In genomic region chr2:152620367-152621134, GRCm38 (mm10) we compare ENCODE assay signal across 19 mouse cellular contexts. TPM values are rescaled to one million over a fixed set of nuclear protein-coding genes. Genes with fewer than 3 reads are reported as not detected.
DNase-seq lines count a peak whose midpoint lies in the region; ATAC-seq and TF ChIP-seq lines count a peak whose summit lies in the region.
"Had no signal": no experiment of that assay in that cellular context is flagged by ENCODE, and none has a peak within 500 bp of the region (broad histone marks: within the 10 kb centered on the region; RNA-seq: fewer than 3 reads in every experiment).

No protein-coding gene starts in this region.

- peak; percentile 2; the same call in 1 of the 2 replicates for ATAC-seq in heart, postnatal 0 days (ENCODE audit: insufficient read depth, low read depth)
- no peak for ATAC-seq in heart, embryonic 12.5 days (ENCODE audit: insufficient number of reproducible peaks, low FRiP score)
- peak; percentile 77 for ATAC-seq in monocyte, adult 5-6 weeks (replicated peaks; ENCODE audit: insufficient number of reproducible peaks, low FRiP score, low TSS enrichment, poor library complexity, severe bottlenecking)
- ATAC-seq in liver, embryonic 12.5 days: no peak

- TF ChIP-seq EP300 in heart, postnatal 0 days (IDR thresholded peaks at IDR 0.05; ENCODE audit: low read depth): no peak

- H3K4me3 ChIP-seq in heart, postnatal 0 days (ENCODE audit: low read depth, low read length): no peak overlapping the region
- no peak overlapping the region for H3K4me3 ChIP-seq in heart, embryonic 12.5 days
- no peak overlapping the region for H3K4me3 ChIP-seq in lung, adult 2 months (replicated peaks; ENCODE audit: extremely low read depth, low read depth, low read length)
- H3K4me3 ChIP-seq in liver, embryonic 12.5 days: no peak overlapping the region
- H3K4me3 ChIP-seq: embryonic facial prominence, embryonic 12.5 days; forebrain, embryonic 12.5 days; hindbrain, embryonic 15.5 days; liver, embryonic 13.5 days; midbrain, embryonic 12.5 days had no signal

- H3K4me1 ChIP-seq in heart, postnatal 0 days (ENCODE audit: control insufficient read depth, insufficient read depth): no peaks in the 10 kb centered on the region
- H3K4me1 ChIP-seq in heart, embryonic 12.5 days (replicated peaks): peaks cover 3% of the 10 kb centered on the region
- no peaks in the 10 kb centered on the region for H3K4me1 ChIP-seq in lung, adult 2 months (ENCODE audit: control insufficient read depth, insufficient read depth, low read length)
- H3K4me1 ChIP-seq in liver, embryonic 12.5 days: no peaks in the 10 kb centered on the region
- H3K4me1 ChIP-seq: embryonic facial prominence, embryonic 12.5 days; liver, embryonic 13.5 days had no signal

- WGBS in heart, postnatal 0 days: 55% methylated on average over 9 of the region's 9 CpGs
- WGBS in heart, embryonic 12.5 days: 64% methylated on average over 9 of the region's 9 CpGs
- WGBS in lung, adult 2 months: 50% methylated on average over 9 of the region's 9 CpGs
- 40% methylated on average over 9 of the region's 9 CpGs for WGBS in liver, embryonic 12.5 days (ENCODE audit: insufficient replicate concordance)

- 0 out of 2 replicates have a peak, but pooled peaks cover 4% of the 10 kb centered on the region for H3K9me3 ChIP-seq in heart, postnatal 0 days (replicated peaks; ENCODE audit: control insufficient read depth, low read length)
- H3K9me3 ChIP-seq in heart, embryonic 12.5 days (replicated peaks): no peaks in the 10 kb centered on the region
- H3K9me3 ChIP-seq in liver, embryonic 12.5 days (replicated peaks): no peaks in the 10 kb centered on the region
- H3K9me3 ChIP-seq: embryonic facial prominence, embryonic 12.5 days; forebrain, embryonic 12.5 days; hindbrain, embryonic 15.5 days; liver, embryonic 13.5 days; midbrain, embryonic 12.5 days had no signal

- no peaks in the 10 kb centered on the region for H3K36me3 ChIP-seq in heart, postnatal 0 days (replicated peaks; ENCODE audit: control insufficient read depth, insufficient read depth, low read length)
- no peaks in the 10 kb centered on the region for H3K36me3 ChIP-seq in heart, embryonic 12.5 days
- no peaks in the 10 kb centered on the region for H3K36me3 ChIP-seq in liver, embryonic 12.5 days
- H3K36me3 ChIP-seq: embryonic facial prominence, embryonic 12.5 days; forebrain, embryonic 12.5 days; hindbrain, embryonic 15.5 days; liver, embryonic 13.5 days; midbrain, embryonic 12.5 days had no signal

- H3K9ac ChIP-seq in heart, postnatal 0 days (replicated peaks; ENCODE audit: low read depth, low read length): no peak overlapping the region
- no peak overlapping the region for H3K9ac ChIP-seq in heart, embryonic 12.5 days
- no peak overlapping the region for H3K9ac ChIP-seq in liver, embryonic 12.5 days
- H3K9ac ChIP-seq: embryonic facial prominence, embryonic 12.5 days; forebrain, embryonic 12.5 days; hindbrain, embryonic 15.5 days; liver, embryonic 13.5 days; midbrain, embryonic 12.5 days had no signal

- no peak for TF ChIP-seq CTCF in heart, postnatal 0 days (IDR thresholded peaks at IDR 0.05; ENCODE audit: low read depth)
- TF ChIP-seq CTCF in lung, adult 2 months (IDR thresholded peaks at IDR 0.05; ENCODE audit: insufficient read depth, low read length): no peak

- no peak for TF ChIP-seq POLR2A in lung, adult 2 months (IDR thresholded peaks at IDR 0.05; ENCODE audit: borderline replicate concordance, extremely low read depth, low read depth, low read length)

- no peak overlapping the region for H3K27ac ChIP-seq in heart, postnatal 0 days (ENCODE audit: low read depth)
- H3K27ac ChIP-seq in heart, embryonic 12.5 days (ENCODE audit: poor library complexity, severe bottlenecking): no peak overlapping the region
- no peak overlapping the region for H3K27ac ChIP-seq in liver, embryonic 12.5 days
- H3K27ac ChIP-seq: embryonic facial prominence, embryonic 12.5 days; forebrain, embryonic 12.5 days; hindbrain, embryonic 15.5 days; liver, embryonic 13.5 days; midbrain, embryonic 12.5 days had no signal

- no peak for DNase-seq in heart, postnatal 0 days (ENCODE audit: low spot score)
- peak; percentile 36 to 47 for DNase-seq in lung, adult 18-20 months
- no peak for DNase-seq in lung, adult 2 months
- peak; percentile 22 for DNase-seq in gastrocnemius, postnatal 10 days
- no peak for DNase-seq in T-cell, adult 2 months (ENCODE audit: low spot score)
- DNase-seq: adrenal gland, postnatal 14 days; cerebellum, adult 2 months; liver, embryonic 13.5 days had no signal

- H3K27me3 ChIP-seq in heart, postnatal 0 days (ENCODE audit: control insufficient read depth, insufficient read depth, low read length): peaks cover 7% of the 10 kb centered on the region; the same call in 1 of the 2 replicates
- H3K27me3 ChIP-seq in heart, embryonic 12.5 days (replicated peaks): peaks cover 4% of the 10 kb centered on the region; the same call in 1 of the 2 replicates
- peaks cover 41% of the 10 kb centered on the region for H3K27me3 ChIP-seq in liver, embryonic 12.5 days (replicated peaks)
- H3K27me3 ChIP-seq: hindbrain, embryonic 15.5 days had no signal

- no peak overlapping the region for H3K4me2 ChIP-seq in heart, postnatal 0 days (ENCODE audit: low read depth, low read length)
- H3K4me2 ChIP-seq in heart, embryonic 12.5 days: no peak overlapping the region
- H3K4me2 ChIP-seq in liver, embryonic 12.5 days: no peak overlapping the region
- H3K4me2 ChIP-seq: embryonic facial prominence, embryonic 12.5 days; forebrain, embryonic 12.5 days; heart, embryonic 11.5 days; hindbrain, embryonic 15.5 days; liver, embryonic 13.5 days; midbrain, embryonic 12.5 days had no signal

RNA-seq across cellular contexts. Expression of gene Defb25, which starts 2.3 kb away (rescaled TPM):
- total RNA-seq in heart, postnatal 0 days (2014; rRNA removed; ENCODE audit: low replicate concordance): not detected in 2 replicates
- 0.53 and 0.54 TPM in 2 replicates for polyA plus RNA-seq in heart, postnatal 0 days (2015; fragmentation: Nextera tagmentation; extraction: Ambion mirVana)
- polyA plus RNA-seq in heart, embryonic 12.5 days (2016; fragmentation: Nextera tagmentation; extraction: Ambion mirVana): not detected in 2 replicates
- polyA plus RNA-seq in lung, adult 2 months (2012; rRNA removed): 1.1 TPM in 1 of 2 replicates, not detected in the other
- 1 to 10 TPM; 1.5 to 1.6 TPM for total RNA-seq in gastrocnemius, postnatal 10 days (2021)
- not detected in 3 replicates for total RNA-seq in monocyte, adult 5-6 weeks (2017)
- polyA plus RNA-seq in liver, embryonic 12.5 days (2016; fragmentation: Nextera tagmentation; extraction: Ambion mirVana): 0.56 TPM in 1 of 2 replicates, not detected in the other
- total RNA-seq: layer of hippocampus, postnatal 14 days; neutrophil, adult 5-6 weeks had no signal
- polyA plus RNA-seq: cerebellum, adult 2 months; embryonic facial prominence, embryonic 12.5 days; forebrain, embryonic 12.5 days; hindbrain, embryonic 15.5 days; liver, embryonic 13.5 days; midbrain, embryonic 12.5 days; small intestine, adult 2 months had no signal

RNA-seq across cellular contexts. Expression of gene Rem1, which starts 6.2 kb away (rescaled TPM):
- 4.8 and 12.5 TPM in 2 replicates for total RNA-seq in heart, postnatal 0 days (2014; rRNA removed; ENCODE audit: low replicate concordance)
- 10.2 TPM in 2 replicates for polyA plus RNA-seq in heart, postnatal 0 days (2015; fragmentation: Nextera tagmentation; extraction: Ambion mirVana)
- polyA plus RNA-seq in heart, embryonic 12.5 days (2016; fragmentation: Nextera tagmentation; extraction: Ambion mirVana): 9.5 and 10.1 TPM in 2 replicates
- 12.4 and 16.2 TPM in 2 replicates for polyA plus RNA-seq in lung, adult 2 months (2012; rRNA removed)
- 10 to 100 TPM in 1 of 2 experiments, 1 to 10 TPM in 1; 9.1 to 11.5 TPM for total RNA-seq in gastrocnemius, postnatal 10 days (2021)
- total RNA-seq in monocyte, adult 5-6 weeks (2017): 0.68 to 0.75 TPM in 2 of 3 replicates, not detected in the other
- 1.3 and 1.4 TPM in 2 replicates for polyA plus RNA-seq in liver, embryonic 12.5 days (2016; fragmentation: Nextera tagmentation; extraction: Ambion mirVana)
- polyA plus RNA-seq: midbrain, embryonic 12.5 days had no signal

RNA-seq across cellular contexts. Expression of gene Defb36, which starts 16.4 kb away (rescaled TPM):
- not detected in 2 replicates for total RNA-seq in heart, postnatal 0 days (2014; rRNA removed; ENCODE audit: low replicate concordance)
- polyA plus RNA-seq in heart, postnatal 0 days (2015; fragmentation: Nextera tagmentation; extraction: Ambion mirVana): not detected in 2 replicates
- not detected in 2 replicates for polyA plus RNA-seq in heart, embryonic 12.5 days (2016; fragmentation: Nextera tagmentation; extraction: Ambion mirVana)
- not detected in 2 replicates for polyA plus RNA-seq in lung, adult 2 months (2012; rRNA removed)
- not detected for total RNA-seq in gastrocnemius, postnatal 10 days (2021)
- total RNA-seq in monocyte, adult 5-6 weeks (2017): not detected in 3 replicates
- polyA plus RNA-seq in liver, embryonic 12.5 days (2016; fragmentation: Nextera tagmentation; extraction: Ambion mirVana): not detected in 2 replicates
- total RNA-seq: adrenal gland, postnatal 14 days; layer of hippocampus, postnatal 14 days; neutrophil, adult 5-6 weeks had no signal
- polyA plus RNA-seq: cerebellum, adult 2 months; embryonic facial prominence, embryonic 12.5 days; forebrain, embryonic 12.5 days; heart, embryonic 11.5 days; hindbrain, embryonic 15.5 days; liver, embryonic 13.5 days; midbrain, embryonic 12.5 days; small intestine, adult 2 months had no signal

RNA-seq across cellular contexts. Expression of gene Defb45, which starts 21.4 kb away (rescaled TPM):
- total RNA-seq in heart, postnatal 0 days (2014; rRNA removed; ENCODE audit: low replicate concordance): not detected in 2 replicates
- polyA plus RNA-seq in heart, postnatal 0 days (2015; fragmentation: Nextera tagmentation; extraction: Ambion mirVana): not detected in 2 replicates
- polyA plus RNA-seq in heart, embryonic 12.5 days (2016; fragmentation: Nextera tagmentation; extraction: Ambion mirVana): not detected in 2 replicates
- not detected in 2 replicates for polyA plus RNA-seq in lung, adult 2 months (2012; rRNA removed)
- total RNA-seq in gastrocnemius, postnatal 10 days (2021): not detected
- not detected in 3 replicates for total RNA-seq in monocyte, adult 5-6 weeks (2017)
- polyA plus RNA-seq in liver, embryonic 12.5 days (2016; fragmentation: Nextera tagmentation; extraction: Ambion mirVana): not detected in 2 replicates
- total RNA-seq: adrenal gland, postnatal 14 days; layer of hippocampus, postnatal 14 days; neutrophil, adult 5-6 weeks had no signal
- polyA plus RNA-seq: cerebellum, adult 2 months; embryonic facial prominence, embryonic 12.5 days; forebrain, embryonic 12.5 days; heart, embryonic 11.5 days; hindbrain, embryonic 15.5 days; liver, embryonic 13.5 days; midbrain, embryonic 12.5 days; small intestine, adult 2 months had no signal

RNA-seq across cellular contexts. Expression of gene Defb19, which starts 40.4 kb away (rescaled TPM):
- not detected in 2 replicates for total RNA-seq in heart, postnatal 0 days (2014; rRNA removed; ENCODE audit: low replicate concordance)
- 2.2 and 2.6 TPM in 2 replicates for polyA plus RNA-seq in heart, postnatal 0 days (2015; fragmentation: Nextera tagmentation; extraction: Ambion mirVana)
- 0.88 and 0.98 TPM in 2 replicates for polyA plus RNA-seq in heart, embryonic 12.5 days (2016; fragmentation: Nextera tagmentation; extraction: Ambion mirVana)
- not detected in 2 replicates for polyA plus RNA-seq in lung, adult 2 months (2012; rRNA removed)
- not detected for total RNA-seq in gastrocnemius, postnatal 10 days (2021)
- total RNA-seq in monocyte, adult 5-6 weeks (2017): not detected in 3 replicates
- polyA plus RNA-seq in liver, embryonic 12.5 days (2016; fragmentation: Nextera tagmentation; extraction: Ambion mirVana): not detected in 2 replicates
- total RNA-seq: layer of hippocampus, postnatal 14 days; neutrophil, adult 5-6 weeks had no signal
- polyA plus RNA-seq: cerebellum, adult 2 months; embryonic facial prominence, embryonic 12.5 days; forebrain, embryonic 12.5 days; hindbrain, embryonic 15.5 days; liver, embryonic 13.5 days; midbrain, embryonic 12.5 days; small intestine, adult 2 months had no signal

Comparison
In these comparisons a context has a peak if more than half of its experiments do, and no peak if none do; other contexts are left out.
1. ATAC-seq: peak in heart, postnatal 0 days (single experiment) and monocyte, adult 5-6 weeks (single experiment); none in heart, embryonic 12.5 days (single experiment) and liver, embryonic 12.5 days (single experiment).
2. DNase-seq: peak in lung, adult 18-20 months (2 of 2) and gastrocnemius, postnatal 10 days (single experiment); none in heart, postnatal 0 days (single experiment), lung, adult 2 months (single experiment) and T-cell, adult 2 months (single experiment).